Mouse (Mus musculus): ENCODE measurements around the gene Sult3a1. TPM values are rescaled to one million over a fixed set of nuclear protein-coding genes. Genes with fewer than 3 reads are reported as not detected.

The Sult3a1 gene
- not detected in 2 replicates for polyA plus RNA-seq (2012; rRNA removed)

DNA sequence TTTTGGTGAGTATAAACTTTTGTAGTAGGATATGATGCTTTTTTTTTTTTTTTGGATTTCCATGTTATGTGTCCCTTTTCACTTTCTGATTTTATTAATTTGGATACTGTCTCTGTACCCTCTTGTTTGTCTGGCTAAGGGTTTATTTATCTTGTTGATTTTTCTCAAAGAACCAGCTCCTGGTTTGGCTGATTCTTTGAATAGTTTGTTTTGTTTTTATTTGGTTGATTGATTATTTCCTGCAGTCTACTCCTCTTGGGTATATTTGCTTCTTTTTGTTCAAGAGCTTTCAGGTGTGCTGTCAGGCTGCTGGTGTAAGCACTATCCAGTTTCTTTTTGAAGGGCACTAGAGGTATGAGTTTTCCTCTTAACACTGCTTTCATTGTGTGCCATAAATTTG is at the start of gene Sult3a1:
TSS of gene Sult3a1 (plus strand) at position 301 of the 400 bp plus-strand sequence.

DNA sequence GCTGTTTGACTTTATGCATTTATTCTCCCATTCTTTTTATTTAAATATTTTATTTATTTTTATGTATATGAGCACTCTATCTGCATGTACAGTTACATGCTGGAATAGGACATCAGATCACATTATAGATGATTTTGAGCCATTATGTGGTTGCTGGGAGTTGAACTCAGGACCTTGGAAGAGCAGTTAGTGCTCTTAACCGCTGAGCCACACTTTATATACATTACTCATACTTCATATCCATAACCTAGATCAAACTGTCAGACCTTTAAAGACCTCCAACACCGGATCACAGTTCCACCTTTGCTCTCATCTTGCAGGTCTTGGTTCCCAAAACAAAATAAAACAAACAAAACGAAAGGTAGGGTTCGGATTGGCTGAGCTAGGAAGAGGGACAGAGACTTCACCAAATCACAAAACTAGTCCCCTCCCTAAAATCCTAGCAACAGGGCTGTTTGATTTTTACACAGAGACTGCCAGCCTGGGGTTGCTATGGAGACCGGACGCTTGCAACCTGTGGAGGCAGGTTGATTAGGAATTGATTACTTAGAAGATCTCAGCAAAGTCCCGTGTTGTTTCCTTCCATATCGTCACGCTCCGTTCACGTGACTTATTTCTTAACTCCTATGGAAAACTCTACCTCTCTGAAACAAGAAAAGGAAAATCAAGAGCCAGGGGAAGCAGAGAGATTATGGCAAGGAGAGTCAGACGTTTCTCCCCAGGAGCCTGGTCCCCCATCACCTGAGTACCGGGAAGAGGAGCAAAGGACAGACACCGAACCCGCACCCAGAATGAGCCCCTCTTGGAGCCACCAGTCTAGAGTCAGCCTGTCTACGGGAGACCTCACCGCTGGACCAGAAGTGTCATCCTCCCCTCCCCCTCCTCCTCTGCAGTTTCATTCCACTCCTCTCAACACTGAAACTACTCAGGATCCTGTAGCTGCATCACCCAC is 47.3 kb downstream of the Sult3a1 start, which contains the start of gene Rsph4a:
TSS of gene Rsph4a (plus strand) at position 582 of the 952 bp plus-strand sequence.

Other genes with a start within 250 kb of the Sult3a1 start
- gene Clvs2, start 233.0 kb upstream of the Sult3a1 start, polyA plus RNA-seq (2012; rRNA removed) = 27.0 and 27.1 TPM in 2 replicates
- gene Sult3a2, start 71.0 kb upstream of the Sult3a1 start, polyA plus RNA-seq (2012; rRNA removed) = not detected in 2 replicates
- gene Rsph4a, start 47.4 kb downstream of the Sult3a1 start, polyA plus RNA-seq (2012; rRNA removed) = 0.76 and 1.2 TPM in 2 replicates
- gene Zup1, start 93.5 kb downstream of the Sult3a1 start, polyA plus RNA-seq (2012; rRNA removed) = 11.8 and 12.4 TPM in 2 replicates
- gene Rwdd1, start 161.9 kb downstream of the Sult3a1 start, polyA plus RNA-seq (2012; rRNA removed) = 70.7 and 83.6 TPM in 2 replicates
- 0.08 TPM in 1 of 2 replicates, not detected in the other for gene Trappc3l, start 179.9 kb downstream of the Sult3a1 start, polyA plus RNA-seq (2012; rRNA removed)
- gene Calhm4, start 186.6 kb downstream of the Sult3a1 start, polyA plus RNA-seq (2012; rRNA removed) = not detected in 2 replicates
- gene Calhm5, start 238.8 kb downstream of the Sult3a1 start, polyA plus RNA-seq (2012; rRNA removed) = 0.52 and 0.70 TPM in 2 replicates

All from central nervous system, embryonic 18 days (tissue).